Mouse (Mus musculus) liver, embryonic 13.5 days (tissue): ENCODE results near the gene Zfp109. TPM values are rescaled to one million over a fixed set of nuclear protein-coding genes. Genes with fewer than 3 reads are reported as not detected.
"Not testable (repeated sequence)": the region's sequence is repeated elsewhere in the genome, so short reads cannot be mapped to it uniquely, and the experiment has no call there.

ENCODE experiments used
- ATAC-seq: fragments of 200-750 bp; cut with Nextera tagmentation; 2 replicates; pipeline ENCODE4 v1.8.0; 2017; ENCODE audit warnings: low read depth, mild to moderate bottlenecking, moderate number of reproducible peaks, moderate library complexity
- DNase-seq: peaks from one replicate; pipeline ENCODE4 v3.0.0; 2022
- H3K27ac ChIP-seq: fragments of 300-500 bp; sonication (generic); 2 replicates; pipeline ENCODE4 v1.5.1; 2015; ENCODE audit warnings: moderate library complexity, mild to moderate bottlenecking, inconsistent platforms
- H3K27me3 ChIP-seq: fragments of 300-500 bp; sonication (generic); 2 replicates; pipeline ENCODE4 v1.6.1; 2015; ENCODE audit warnings: mild to moderate bottlenecking, inconsistent platforms
- H3K36me3 ChIP-seq: fragments of 300-500 bp; sonication (generic); 2 replicates; pipeline ENCODE4 v1.6.1; 2015; ENCODE audit warnings: mild to moderate bottlenecking, inconsistent platforms
- H3K4me1 ChIP-seq: fragments of 300-500 bp; sonication (generic); replicated peaks from 2 replicates; pipeline ENCODE4 v1.6.1; 2015; ENCODE audit warnings: inconsistent platforms
- H3K4me2 ChIP-seq: fragments of 300-500 bp; sonication (generic); 2 replicates; pipeline ENCODE4 v1.6.1; 2015; ENCODE audit warnings: inconsistent platforms, mild to moderate bottlenecking, moderate library complexity
- H3K4me3 ChIP-seq: fragments of 300-500 bp; sonication (generic); replicated peaks from 2 replicates; pipeline ENCODE4 v1.5.1; 2015; ENCODE audit warnings: mild to moderate bottlenecking, inconsistent platforms
- H3K9ac ChIP-seq: fragments of 300-500 bp; sonication (generic); 2 replicates; pipeline ENCODE4 v1.6.1; 2015; ENCODE audit warnings: mild to moderate bottlenecking, inconsistent platforms
- H3K9me3 ChIP-seq: fragments of 300-500 bp; sonication (generic); replicated peaks from 2 replicates; pipeline ENCODE4 v1.6.1; 2016; ENCODE audit warnings: inconsistent platforms
- WGBS: fragments of 180-500 bp; shearing (Covaris S2); methylation state at CpG from one replicate; pipeline ENCODE4 v1.1.7; 2015; ENCODE audit not compliant: insufficient replicate concordance; 5-methylcytosine and 5-hydroxymethylcytosine counted together
- polyA plus RNA-seq: library from polyadenylated mRNA; unstranded; fragments of >200 nt; fragmentation: Nextera tagmentation; extraction: Ambion mirVana; gene quantifications from 2 replicates; pipeline ENCODE4 v1.2.1, GENCODE M21; 2015

The Zfp109 gene
- polyA plus RNA-seq: 1.3 and 2.3 TPM in 2 replicates

GRCm38 (mm10) chr7:24237040-24237791, at the start of gene Zfp109:
TSS of gene Zfp109 (minus strand) at chr7:24237560.
- ATAC-seq (peak; percentile 83), DNase-seq (peak; percentile 24)
- Histone ChIP-seq H3K9me3 (no peaks in the 10 kb centered on the region), H3K27me3 (no peaks in the 10 kb centered on the region), H3K36me3 (peaks cover 7% of the 10 kb centered on the region; the same call in 1 of the 2 replicates), H3K4me2 (peak within 1 kb of the TSS; percentile 71), H3K27ac (no peak within 1 kb of the TSS), H3K9ac (peak within 1 kb of the TSS; percentile 70), H3K4me1 (peaks cover 11% of the 10 kb centered on the region), H3K4me3 (peak within 1 kb of the TSS; percentile 73)
- 4% methylated on average over 28 of the region's 28 CpGs for WGBS

- 61% methylated on average over 4 of the region's 4 CpGs for WGBS
- Histone ChIP-seq H3K4me2 (no peak overlapping the region), H3K36me3 (peaks cover 17% of the 10 kb centered on the region), H3K27me3 (no peaks in the 10 kb centered on the region), H3K4me3 (no peak overlapping the region), H3K9me3 (no peaks in the 10 kb centered on the region), H3K4me1 (no peaks in the 10 kb centered on the region), H3K27ac (no peak overlapping the region), H3K9ac (no peak overlapping the region)
- DNase-seq (no peak), ATAC-seq (no peak)
Observed at GRCm38 (mm10) chr7:24286916-24287315, 49.6 kb upstream of the Zfp109 start.

DNA sequence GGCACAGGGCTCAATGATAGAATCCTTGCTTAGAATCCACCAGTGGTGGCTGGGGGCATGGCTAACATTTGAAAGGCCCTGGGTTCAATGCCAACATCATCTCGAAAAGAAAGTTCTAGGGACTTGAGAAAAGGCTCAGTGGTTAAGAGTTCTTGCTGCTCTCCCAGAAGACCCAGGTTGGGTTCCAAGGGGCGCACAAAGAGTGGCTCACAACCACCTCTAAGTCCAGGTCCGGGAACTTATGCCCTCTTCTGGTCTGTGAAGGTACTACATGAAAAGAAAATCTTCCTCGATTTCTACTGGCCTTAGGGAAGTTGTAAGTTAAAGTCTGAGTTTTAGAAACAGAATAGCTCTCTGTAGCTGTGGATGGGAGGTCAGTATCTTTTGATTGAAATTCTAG, 48.7 kb upstream of the Zfp109 start:
- Histone ChIP-seq H3K4me3 (no peak overlapping the region), H3K4me2 (no peak overlapping the region), H3K36me3 (peaks cover 9% of the 10 kb centered on the region), H3K9me3 (no peaks in the 10 kb centered on the region), H3K27ac (no peak overlapping the region), H3K9ac (no peak overlapping the region), H3K4me1 (no peaks in the 10 kb centered on the region), H3K27me3 (no peaks in the 10 kb centered on the region)
- DNase-seq (no peak), ATAC-seq (no peak)
- 36% methylated on average over 4 of the region's 4 CpGs for WGBS

GRCm38 (mm10) chr7:24280858-24281145, 43.4 kb upstream of the Zfp109 start:
- H3K27ac ChIP-seq: no peak overlapping the region

GRCm38 (mm10) chr7:24280031-24280857, 42.9 kb upstream of the Zfp109 start:
- Histone ChIP-seq H3K4me3 (no peak overlapping the region), H3K9ac (no peak overlapping the region), H3K4me1 (no peaks in the 10 kb centered on the region), H3K27me3 (no peaks in the 10 kb centered on the region), H3K9me3 (no peaks in the 10 kb centered on the region), H3K4me2 (no peak overlapping the region), H3K27ac (no peak overlapping the region), H3K36me3 (0 out of 2 replicates have a peak, but pooled peaks cover under 1% of the 10 kb centered on the region)
- DNase-seq (no peak), ATAC-seq (no peak)
- WGBS: 56% methylated on average over 10 of the region's 10 CpGs

More at GRCm38 (mm10) chr7:24280858-24281145, 43.4 kb upstream of the Zfp109 start:
- ATAC-seq: no peak
- H3K9me3 ChIP-seq: no peaks in the 10 kb centered on the region
- no peak overlapping the region for H3K4me2 ChIP-seq
- DNase-seq: no peak
- no peak overlapping the region for H3K9ac ChIP-seq
- H3K36me3 ChIP-seq: no peaks in the 10 kb centered on the region
- no peaks in the 10 kb centered on the region for H3K4me1 ChIP-seq
- H3K4me3 ChIP-seq: no peak overlapping the region
- WGBS: 51% methylated on average over 4 of the region's 4 CpGs
- no peaks in the 10 kb centered on the region for H3K27me3 ChIP-seq

DNA sequence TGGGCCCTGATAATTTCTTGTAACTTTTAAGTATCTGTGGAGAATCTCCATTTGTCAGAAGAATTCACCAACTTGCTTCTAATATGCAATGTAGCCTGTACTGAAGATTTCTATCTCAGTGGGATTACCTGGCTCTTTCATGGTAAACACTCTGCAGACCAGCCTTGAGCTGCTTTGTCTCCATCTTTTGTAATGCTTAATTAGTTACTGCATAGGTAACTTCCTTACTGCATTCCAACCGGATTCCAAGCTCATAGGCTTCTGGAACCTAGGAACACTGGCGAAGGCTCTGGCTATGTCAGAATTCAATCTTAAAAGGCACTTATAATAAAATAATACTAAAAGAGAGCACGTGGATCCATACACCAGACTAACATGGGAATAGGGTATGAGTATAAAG, 41.4 kb upstream of the Zfp109 start:
- not testable (repeated sequence) for H3K4me3 ChIP-seq, H3K9ac ChIP-seq, H3K27ac ChIP-seq, ATAC-seq, H3K36me3 ChIP-seq, H3K4me2 ChIP-seq, H3K4me1 ChIP-seq, H3K27me3 ChIP-seq, H3K9me3 ChIP-seq, DNase-seq
- 59% methylated on average over 3 of the region's 3 CpGs for WGBS

GRCm38 (mm10) chr7:24274456-24274855, 37.1 kb upstream of the Zfp109 start:
- DNase-seq: no peak
- Histone ChIP-seq H3K27ac (no peak overlapping the region), H3K9ac (no peak overlapping the region), H3K36me3 (peaks cover 12% of the 10 kb centered on the region; the same call in 1 of the 2 replicates), H3K4me1 (peaks cover 4% of the 10 kb centered on the region), H3K4me3 (no peak overlapping the region), H3K4me2 (no peak overlapping the region), H3K9me3 (no peaks in the 10 kb centered on the region), H3K27me3 (no peaks in the 10 kb centered on the region)
- WGBS: 65% methylated on average over 4 of the region's 4 CpGs
- no peak for ATAC-seq

- DNase-seq (no peak), ATAC-seq (no peak)
- Histone ChIP-seq H3K36me3 (peaks cover 12% of the 10 kb centered on the region; the same call in 1 of the 2 replicates), H3K9me3 (no peaks in the 10 kb centered on the region), H3K27me3 (no peaks in the 10 kb centered on the region), H3K4me2 (no peak overlapping the region), H3K27ac (no peak overlapping the region), H3K4me1 (peaks cover 5% of the 10 kb centered on the region), H3K9ac (no peak overlapping the region), H3K4me3 (no peak overlapping the region)
- WGBS: 82% methylated on average over 6 of the region's 6 CpGs
Observed at GRCm38 (mm10) chr7:24271191-24271590, 33.8 kb upstream of the Zfp109 start.

DNA sequence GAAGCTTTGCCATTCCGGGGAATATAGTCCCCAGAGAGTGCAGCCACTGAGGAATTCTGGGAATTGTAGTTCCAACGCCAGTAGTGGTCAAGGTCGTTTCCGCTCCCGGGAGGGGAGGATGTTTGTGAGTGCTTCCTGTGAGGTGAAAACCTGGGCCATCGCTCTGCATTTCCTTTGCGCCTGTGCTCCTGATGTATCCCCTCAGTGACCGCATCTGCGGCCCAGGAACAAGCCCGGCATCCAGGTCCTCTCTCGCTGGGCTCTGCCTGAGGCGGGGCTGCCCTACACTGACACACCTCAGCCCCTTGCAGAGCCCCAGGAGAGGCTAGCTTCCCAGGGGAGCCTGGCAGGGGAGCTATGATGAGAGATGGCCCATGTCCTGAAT, 32.9 kb upstream of the Zfp109 start, which contains the start of gene Zfp93:
Gene Zfp93, plus strand, starts transcription at position 133 of the 385 bp plus-strand sequence.
- 2% methylated on average over 12 of the region's 12 CpGs for WGBS
- H3K36me3 ChIP-seq: peaks cover 12% of the 10 kb centered on the region; the same call in 1 of the 2 replicates
- DNase-seq (peak; percentile 26), ATAC-seq (peak; percentile 87)
- peak within 1 kb of the TSS; percentile 65 for H3K4me3 ChIP-seq
- peak within 1 kb of the TSS; percentile 76 for H3K4me2 ChIP-seq
- no peaks in the 10 kb centered on the region for H3K27me3 ChIP-seq
- peaks cover 5% of the 10 kb centered on the region for H3K4me1 ChIP-seq
- H3K9ac ChIP-seq: peak within 1 kb of the TSS; percentile 71
- H3K9me3 ChIP-seq: no peaks in the 10 kb centered on the region
- no peak within 1 kb of the TSS for H3K27ac ChIP-seq

GRCm38 (mm10) chr7:24269667-24270287, 32.4 kb upstream of the Zfp109 start:
- Histone ChIP-seq H3K4me2 (peak overlapping the region; percentile 76), H3K4me3 (peak overlapping the region; percentile 65), H3K27me3 (no peaks in the 10 kb centered on the region), H3K9ac (peak overlapping the region; percentile 71), H3K27ac (no peak overlapping the region), H3K36me3 (peaks cover 7% of the 10 kb centered on the region; the same call in 1 of the 2 replicates), H3K4me1 (peaks cover 5% of the 10 kb centered on the region), H3K9me3 (no peaks in the 10 kb centered on the region)
- 40% methylated on average over 7 of the region's 7 CpGs for WGBS
- ATAC-seq (peak; percentile 27; the same call in 1 of the 2 replicates), DNase-seq (no peak)

GRCm38 (mm10) chr7:24269256-24269655, 31.9 kb upstream of the Zfp109 start:
- H3K4me2 ChIP-seq: no peak overlapping the region
- 54% methylated on average over 3 of the region's 3 CpGs for WGBS
- no peak for DNase-seq
- no peaks in the 10 kb centered on the region for H3K27me3 ChIP-seq
- no peak overlapping the region for H3K9ac ChIP-seq
- peaks cover 5% of the 10 kb centered on the region for H3K4me1 ChIP-seq
- no peaks in the 10 kb centered on the region for H3K9me3 ChIP-seq
- H3K4me3 ChIP-seq: 0 out of 2 replicates have a peak overlapping the region, but pooled peaks have one; percentile 65
- ATAC-seq: no peak
- H3K36me3 ChIP-seq: peaks cover 4% of the 10 kb centered on the region; the same call in 1 of the 2 replicates
- H3K27ac ChIP-seq: no peak overlapping the region
